Mouse (Mus musculus): Measurements from ENCODE around the gene Golga2.

GRCm38 (mm10) chr2:32350471-32351051, 63.4 kb downstream of the Golga2 start:
- no peak for TF ChIP-seq EP300 (IDR thresholded peaks at IDR 0.05; ENCODE audit: low read length)
- no peak for TF ChIP-seq POLR2A (IDR thresholded peaks at IDR 0.05; ENCODE audit: low read depth, low read length)
